Mouse (Mus musculus): ENCODE results near the gene Trim23. TPM values are rescaled to one million over a fixed set of nuclear protein-coding genes. Genes with fewer than 3 reads are reported as not detected.
A peak's percentile ranks its signal among the peaks of the same experiment; 100 is the strongest.

The Trim23 gene
- polyA plus RNA-seq (2015; fragmentation: Nextera tagmentation; extraction: Ambion mirVana), result 33.0 and 33.2 TPM in 2 replicates

GRCm38 (mm10) chr13:104178650-104179121, at the start of gene Trim23:
Gene Trim23, plus strand, starts transcription at chr13:104178797.
- peak within 1 kb of the TSS; percentile 86 for H3K27ac ChIP-seq (replicated peaks)
- ATAC-seq (ENCODE audit: low FRiP score, low read depth), result peak; percentile 99
- WGBS, result under 1% methylated on average over 38 of the region's 38 CpGs

GRCm38 (mm10) chr13:104132561-104132960, 46.0 kb upstream of the Trim23 start:
- WGBS, result 96% methylated on average over 2 of the region's 2 CpGs
- Histone ChIP-seq H3K4me1 (replicated peaks) (no peaks in the 10 kb centered on the region), H3K27me3 (no peaks in the 10 kb centered on the region), H3K27ac (replicated peaks) (no peak overlapping the region), H3K36me3 (peaks cover 61% of the 10 kb centered on the region), H3K9me3 (no peaks in the 10 kb centered on the region), H3K4me2 (no peak overlapping the region), H3K4me3 (no peak overlapping the region), H3K9ac (no peak overlapping the region)
- no peak for ATAC-seq (ENCODE audit: low FRiP score, low read depth)

More at GRCm38 (mm10) chr13:104178650-104179121, at the start of gene Trim23:
- no peaks in the 10 kb centered on the region for H3K27me3 ChIP-seq
- H3K4me3 ChIP-seq, result peak within 1 kb of the TSS; percentile 94
- no peaks in the 10 kb centered on the region for H3K9me3 ChIP-seq
- peak within 1 kb of the TSS; percentile 75 for H3K9ac ChIP-seq
- peaks cover 13% of the 10 kb centered on the region for H3K36me3 ChIP-seq
- peaks cover 17% of the 10 kb centered on the region for H3K4me1 ChIP-seq (replicated peaks)
- H3K4me2 ChIP-seq, result peak within 1 kb of the TSS; percentile 83

DNA sequence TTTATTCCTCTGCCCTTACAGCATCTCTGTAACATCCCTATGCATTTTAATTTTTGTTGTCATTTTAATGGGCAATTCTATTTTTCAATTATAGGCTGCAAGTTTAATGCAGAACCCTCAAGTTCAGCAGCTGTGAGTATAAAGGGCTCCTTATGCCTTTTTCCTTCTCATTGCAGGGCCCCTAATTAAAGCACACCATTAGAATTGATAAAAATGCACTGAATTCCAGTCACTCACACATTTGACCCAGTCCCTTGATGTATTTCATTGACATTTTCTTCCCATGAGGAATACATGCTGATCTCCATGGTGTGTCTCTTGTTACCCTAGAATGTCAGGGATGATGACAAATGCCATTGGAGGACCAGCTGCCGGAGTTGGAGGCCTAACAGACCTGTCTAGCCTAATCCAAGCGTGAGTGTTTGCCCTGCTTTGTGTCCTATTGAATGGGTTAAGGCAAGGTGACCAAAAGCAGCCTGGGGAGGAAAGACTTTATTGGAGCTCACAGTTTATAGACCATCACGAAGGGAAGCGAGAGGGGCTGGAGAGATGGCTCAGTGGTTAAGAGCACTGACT, 44.0 kb upstream of the Trim23 start:
- 62% methylated on average over 4 of the region's 4 CpGs for WGBS
- Histone ChIP-seq H3K4me3 (no peak overlapping the region), H3K27ac (replicated peaks) (no peak overlapping the region), H3K36me3 (peaks cover 63% of the 10 kb centered on the region), H3K4me2 (no peak overlapping the region), H3K4me1 (replicated peaks) (no peaks in the 10 kb centered on the region), H3K9me3 (no peaks in the 10 kb centered on the region), H3K27me3 (no peaks in the 10 kb centered on the region), H3K9ac (no peak overlapping the region)
- no peak for ATAC-seq (ENCODE audit: low FRiP score, low read depth)

GRCm38 (mm10) chr13:104139369-104140209, 39.0 kb upstream of the Trim23 start:
- peaks cover 53% of the 10 kb centered on the region for H3K36me3 ChIP-seq
- ATAC-seq (ENCODE audit: low FRiP score, low read depth), result peak; percentile 54; the same call in 1 of the 2 replicates

DNA sequence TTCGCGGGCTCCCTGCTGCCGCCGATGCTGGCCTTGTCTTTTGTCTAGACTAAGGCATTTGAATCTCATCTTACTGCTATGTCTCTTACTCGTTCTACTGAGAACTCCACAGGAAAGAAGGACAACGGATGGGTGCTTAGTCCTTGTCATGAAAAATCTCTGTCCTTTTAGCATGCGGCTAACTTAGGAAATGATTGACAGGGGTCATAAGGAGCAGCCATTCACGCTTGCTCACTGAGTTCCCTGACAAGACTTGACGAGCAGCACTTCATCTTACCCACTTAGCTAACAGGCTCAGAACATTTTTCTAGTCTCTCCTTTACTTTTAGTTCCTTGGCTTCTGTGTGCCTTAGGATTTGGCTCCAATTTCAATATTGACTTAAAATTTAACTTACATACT, 33.7 kb upstream of the Trim23 start:
- Histone ChIP-seq H3K9me3 (no peaks in the 10 kb centered on the region), H3K4me1 (replicated peaks) (no peaks in the 10 kb centered on the region), H3K36me3 (peaks cover 63% of the 10 kb centered on the region), H3K9ac (no peak overlapping the region), H3K4me3 (no peak overlapping the region), H3K27ac (replicated peaks) (no peak overlapping the region), H3K4me2 (no peak overlapping the region), H3K27me3 (no peaks in the 10 kb centered on the region)
- 67% methylated on average over 9 of the region's 9 CpGs for WGBS
- no peak for ATAC-seq (ENCODE audit: low FRiP score, low read depth)

More at GRCm38 (mm10) chr13:104139369-104140209, 39.0 kb upstream of the Trim23 start:
- 43% methylated on average over 13 of the region's 13 CpGs for WGBS
- H3K27ac ChIP-seq (replicated peaks), result no peak overlapping the region
- H3K9ac ChIP-seq, result no peak overlapping the region
- H3K4me2 ChIP-seq, result no peak overlapping the region
- no peaks in the 10 kb centered on the region for H3K4me1 ChIP-seq (replicated peaks)
- no peaks in the 10 kb centered on the region for H3K27me3 ChIP-seq
- no peak overlapping the region for H3K4me3 ChIP-seq
- H3K9me3 ChIP-seq, result no peaks in the 10 kb centered on the region

GRCm38 (mm10) chr13:104145646-104146045, 33.0 kb upstream of the Trim23 start:
- Histone ChIP-seq H3K4me2 (no peak overlapping the region), H3K36me3 (peaks cover 55% of the 10 kb centered on the region)
- 95% methylated on average over 3 of the region's 3 CpGs for WGBS

GRCm38 (mm10) chr13:104154180-104154579, 24.4 kb upstream of the Trim23 start:
- H3K27me3 ChIP-seq, result no peaks in the 10 kb centered on the region
- no peak overlapping the region for H3K9ac ChIP-seq
- H3K9me3 ChIP-seq, result no peaks in the 10 kb centered on the region
- no peak for ATAC-seq (ENCODE audit: low FRiP score, low read depth)
- peaks cover 24% of the 10 kb centered on the region for H3K36me3 ChIP-seq
- no peak overlapping the region for H3K4me2 ChIP-seq
- H3K27ac ChIP-seq (replicated peaks), result no peak overlapping the region
- no peaks in the 10 kb centered on the region for H3K4me1 ChIP-seq (replicated peaks)
- no peak overlapping the region for H3K4me3 ChIP-seq
- 98% methylated on average over 5 of the region's 5 CpGs for WGBS

More at GRCm38 (mm10) chr13:104145646-104146045, 33.0 kb upstream of the Trim23 start:
- H3K4me3 ChIP-seq, result no peak overlapping the region
- H3K27me3 ChIP-seq, result no peaks in the 10 kb centered on the region
- no peaks in the 10 kb centered on the region for H3K4me1 ChIP-seq (replicated peaks)
- no peak overlapping the region for H3K27ac ChIP-seq (replicated peaks)
- ATAC-seq (ENCODE audit: low FRiP score, low read depth), result no peak
- no peaks in the 10 kb centered on the region for H3K9me3 ChIP-seq
- no peak overlapping the region for H3K9ac ChIP-seq

- Histone ChIP-seq H3K4me3 (no peak overlapping the region), H3K27ac (replicated peaks) (no peak overlapping the region), H3K4me1 (replicated peaks) (no peaks in the 10 kb centered on the region), H3K9me3 (no peaks in the 10 kb centered on the region), H3K36me3 (peaks cover 27% of the 10 kb centered on the region), H3K9ac (no peak overlapping the region), H3K4me2 (no peak overlapping the region), H3K27me3 (no peaks in the 10 kb centered on the region)
- WGBS, result 89% methylated on average over 7 of the region's 7 CpGs
- no peak for ATAC-seq (ENCODE audit: low FRiP score, low read depth)
These were observed 23.5 kb upstream of the Trim23 start for GRCm38 (mm10) chr13:104155106-104155505.

DNA sequence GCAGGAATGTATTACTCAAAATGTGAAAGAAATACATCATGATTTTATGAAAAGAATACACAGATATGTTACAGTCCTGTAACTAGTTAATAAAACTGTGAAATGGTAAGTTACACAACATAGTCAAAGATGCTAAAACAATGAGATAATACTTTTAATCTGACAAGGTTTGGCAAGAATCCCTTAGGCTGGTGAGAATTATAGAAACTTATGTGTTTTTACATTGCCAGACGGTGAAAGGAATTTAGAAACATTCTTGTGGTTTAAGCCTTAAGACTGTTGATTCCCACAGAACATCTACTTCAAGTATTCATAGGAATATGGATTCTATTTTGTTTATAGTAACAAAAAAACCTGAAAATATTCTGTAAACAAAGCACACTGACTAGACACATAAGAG, 22.9 kb upstream of the Trim23 start:
- Histone ChIP-seq H3K4me1 (replicated peaks) (no peaks in the 10 kb centered on the region), H3K36me3 (peaks cover 31% of the 10 kb centered on the region), H3K4me3 (no peak overlapping the region), H3K9ac (no peak overlapping the region), H3K27ac (replicated peaks) (no peak overlapping the region), H3K27me3 (no peaks in the 10 kb centered on the region), H3K4me2 (no peak overlapping the region), H3K9me3 (no peaks in the 10 kb centered on the region)
- 95% methylated on average over 1 of the region's 1 CpGs for whole genome bisulfite sequencing
- no peak for ATAC-seq (ENCODE audit: low FRiP score, low read depth)

- ATAC-seq (ENCODE audit: low FRiP score, low read depth), result no peak
- no peak overlapping the region for H3K4me3 ChIP-seq
- H3K4me1 ChIP-seq (replicated peaks), result peaks cover 4% of the 10 kb centered on the region
- 98% methylated on average over 5 of the region's 5 CpGs for WGBS
- no peak overlapping the region for H3K4me2 ChIP-seq
- no peaks in the 10 kb centered on the region for H3K9me3 ChIP-seq
- H3K36me3 ChIP-seq, result peaks cover 21% of the 10 kb centered on the region
- H3K27me3 ChIP-seq, result no peaks in the 10 kb centered on the region
- H3K27ac ChIP-seq (replicated peaks), result no peak overlapping the region
- no peak overlapping the region for H3K9ac ChIP-seq
These were observed 6.9 kb upstream of the Trim23 start for GRCm38 (mm10) chr13:104171711-104172110.

- Histone ChIP-seq H3K4me2 (no peak overlapping the region), H3K27me3 (no peaks in the 10 kb centered on the region), H3K4me1 (replicated peaks) (peaks cover 10% of the 10 kb centered on the region), H3K27ac (replicated peaks) (no peak overlapping the region), H3K36me3 (peaks cover 21% of the 10 kb centered on the region), H3K9me3 (no peaks in the 10 kb centered on the region), H3K9ac (no peak overlapping the region), H3K4me3 (no peak overlapping the region)
- ATAC-seq (ENCODE audit: low FRiP score, low read depth), result no peak
These were observed 6.1 kb upstream of the Trim23 start for GRCm38 (mm10) chr13:104172498-104172897.

DNA sequence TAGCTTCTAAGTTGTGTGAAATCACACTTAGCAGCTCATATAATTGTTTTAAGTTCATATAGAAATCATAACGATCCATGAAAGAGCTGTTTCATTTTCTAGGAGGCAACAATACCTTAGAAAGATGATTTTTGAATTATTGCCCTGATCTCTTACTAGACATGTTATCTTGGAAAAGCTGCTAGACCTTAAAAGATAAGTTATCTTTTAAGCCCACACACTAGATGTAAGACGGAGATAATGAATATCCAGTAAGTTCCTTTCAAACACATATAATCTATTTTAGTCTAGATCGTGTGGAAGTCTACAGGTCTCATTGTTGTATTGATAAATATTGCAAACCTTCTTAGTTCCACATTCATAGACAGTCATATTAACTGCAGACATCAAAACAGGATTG, 1.7 kb upstream of the Trim23 start:
- Histone ChIP-seq H3K4me1 (replicated peaks) (peaks cover 17% of the 10 kb centered on the region), H3K9me3 (no peaks in the 10 kb centered on the region), H3K36me3 (peaks cover 7% of the 10 kb centered on the region; the same call in 1 of the 2 replicates), H3K9ac (peak overlapping the region; percentile 18; the same call in 1 of the 2 replicates), H3K27me3 (no peaks in the 10 kb centered on the region), H3K27ac (replicated peaks) (no peak overlapping the region), H3K4me3 (peak overlapping the region; percentile 22), H3K4me2 (peak overlapping the region; percentile 83)
- ATAC-seq (ENCODE audit: low FRiP score, low read depth), result no peak
- WGBS, result 81% methylated on average over 3 of the region's 3 CpGs

Measured in hindbrain, embryonic 15.5 days (tissue).